Mouse (Mus musculus) frontal cortex, postnatal 25 days (tissue): Measurements from ENCODE around the gene Map3k12.

Source experiments
- DNase-seq, 2 experiments: peaks; one replicate each; pipeline ENCODE4 v3.0.0; 2022; ENCODE audit warnings: low spot score in 2 of 2

Gene Map3k12

GRCm38 (mm10) chr15:102459381-102459780 is 57.5 kb downstream of the Map3k12 start:
- no peak for DNase-seq

- peak; percentile 75 to 83 for DNase-seq
Observed at GRCm38 (mm10) chr15:102458904-102459317, 58.0 kb downstream of the Map3k12 start, which contains the start of gene Prr13. Prr13 (plus strand) TSS chr15:102459028.

GRCm38 (mm10) chr15:102458050-102458736 is 58.7 kb downstream of the Map3k12 start:
- no peak for DNase-seq

GRCm38 (mm10) chr15:102455993-102456392 is 60.9 kb downstream of the Map3k12 start:
- no peak for DNase-seq

- no peak for DNase-seq
Observed at GRCm38 (mm10) chr15:102451666-102452430, 65.0 kb downstream of the Map3k12 start.

- no peak for DNase-seq
Observed at GRCm38 (mm10) chr15:102450928-102451327, 65.9 kb downstream of the Map3k12 start.

- DNase-seq, result no peak
Observed at GRCm38 (mm10) chr15:102449366-102449765, 67.5 kb downstream of the Map3k12 start.
